Mouse (Mus musculus) brain, embryonic 18.5 days (tissue): Measurements from ENCODE around the gene Slc6a12.

Source experiments
- DNase-seq: peaks from one replicate; pipeline ENCODE4 v3.0.0-alpha.2; 2012; ENCODE audit warnings: low read depth, low spot score

The Slc6a12 gene

DNA sequence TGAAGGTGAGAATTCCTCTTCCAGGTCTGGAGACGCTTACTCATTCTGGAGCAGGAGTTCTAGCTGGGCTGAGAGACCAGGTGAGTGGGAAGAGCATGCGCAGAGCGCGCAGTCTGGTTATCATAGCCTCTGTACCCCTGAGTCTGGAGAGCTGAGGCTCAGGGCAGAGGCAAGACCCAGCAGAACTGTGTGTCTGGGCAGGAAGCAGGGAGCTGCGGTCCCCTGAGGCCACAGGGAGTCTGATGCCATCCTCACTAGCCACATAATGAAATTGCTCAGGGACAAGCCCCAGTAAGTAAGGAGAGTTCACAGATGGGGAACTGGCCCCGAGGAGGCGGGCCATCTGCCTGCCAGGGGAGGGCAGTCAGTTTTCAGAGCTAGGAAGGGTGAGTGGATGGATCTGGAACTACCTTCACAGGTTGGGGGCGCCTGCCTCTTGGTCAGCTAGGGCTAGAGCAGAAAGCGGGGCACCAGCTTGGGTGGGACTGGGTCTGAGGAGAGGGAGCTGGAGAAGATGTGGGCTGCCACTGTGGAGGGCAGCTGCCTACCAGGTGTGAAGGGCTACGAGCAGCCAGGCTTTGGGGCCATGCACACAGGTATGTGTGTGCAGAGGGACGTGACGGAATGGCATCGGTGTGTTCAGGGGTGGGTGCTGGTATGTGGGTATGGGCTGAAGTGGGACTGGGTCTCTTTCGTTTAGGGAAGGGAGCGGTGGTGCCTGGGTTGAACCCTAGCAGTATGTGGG lies at the start of gene Slc6a12:
TSS of gene Slc6a12 (plus strand) at position 51 of the 745 bp plus-strand sequence.
- DNase-seq: no peak

DNA sequence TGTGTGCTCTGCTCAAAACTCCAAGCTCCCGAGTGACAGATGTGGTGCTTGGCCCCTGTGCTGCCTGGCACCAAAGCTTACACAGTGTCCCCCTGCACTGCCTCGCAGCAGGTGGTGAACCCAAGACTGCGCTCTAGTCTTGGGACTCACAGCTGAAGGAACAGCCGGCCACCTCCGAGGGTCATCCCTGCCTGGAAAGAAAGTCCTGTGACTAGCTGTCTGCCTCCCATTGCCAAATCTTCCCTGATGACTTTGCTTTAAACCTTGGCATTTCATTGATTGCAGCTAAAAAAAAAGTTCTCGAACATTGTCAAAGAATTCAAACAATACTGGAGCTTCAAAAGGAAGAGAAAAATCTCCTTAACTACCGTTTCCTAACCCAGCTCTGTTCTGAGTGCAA lies 43.6 kb upstream of the Slc6a12 start:
- no peak for DNase-seq

DNA sequence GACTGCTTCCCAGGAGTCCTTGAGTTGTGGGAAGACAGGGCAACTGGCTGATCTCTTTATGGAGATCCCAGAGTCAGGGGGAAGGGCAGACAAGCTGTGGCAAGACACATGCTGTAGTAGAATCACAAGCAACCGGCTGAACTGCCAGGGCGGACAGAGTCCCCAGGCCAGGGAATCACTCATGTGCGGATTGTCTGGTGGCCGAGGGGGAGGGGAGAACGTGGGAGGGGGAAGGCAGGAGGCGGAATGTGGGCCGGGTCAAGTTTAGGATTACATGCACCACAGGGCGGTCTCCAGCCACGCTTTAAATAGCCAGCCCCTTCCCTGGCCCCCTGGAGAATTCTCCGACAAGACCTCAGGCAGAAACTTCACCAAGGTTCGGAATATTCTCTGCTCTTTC lies 42.9 kb upstream of the Slc6a12 start, which contains the start of gene Slc6a13:
TSS of gene Slc6a13 (plus strand) at position 274 of the 400 bp plus-strand sequence.
- no peak for DNase-seq

DNA sequence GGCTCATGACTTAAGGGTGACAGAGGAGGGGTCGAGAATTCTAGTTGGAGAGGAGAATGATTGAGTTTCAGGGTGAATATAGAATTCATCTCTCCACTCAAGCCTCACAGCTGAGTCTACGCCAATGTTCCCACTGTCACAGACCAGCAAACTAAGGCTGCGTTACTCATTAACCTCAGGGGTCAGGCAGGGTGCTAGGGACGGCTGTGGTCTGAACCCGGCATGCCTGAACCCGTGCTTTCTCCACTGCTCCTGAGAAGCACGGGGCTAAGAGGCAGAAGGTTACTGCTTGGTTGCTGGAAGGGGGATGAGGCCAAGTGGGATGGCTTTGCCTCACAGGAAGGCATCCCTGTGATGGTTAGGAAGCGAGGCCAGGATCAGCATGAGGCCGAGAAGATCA lies 42.4 kb upstream of the Slc6a12 start:
- DNase-seq: no peak

DNA sequence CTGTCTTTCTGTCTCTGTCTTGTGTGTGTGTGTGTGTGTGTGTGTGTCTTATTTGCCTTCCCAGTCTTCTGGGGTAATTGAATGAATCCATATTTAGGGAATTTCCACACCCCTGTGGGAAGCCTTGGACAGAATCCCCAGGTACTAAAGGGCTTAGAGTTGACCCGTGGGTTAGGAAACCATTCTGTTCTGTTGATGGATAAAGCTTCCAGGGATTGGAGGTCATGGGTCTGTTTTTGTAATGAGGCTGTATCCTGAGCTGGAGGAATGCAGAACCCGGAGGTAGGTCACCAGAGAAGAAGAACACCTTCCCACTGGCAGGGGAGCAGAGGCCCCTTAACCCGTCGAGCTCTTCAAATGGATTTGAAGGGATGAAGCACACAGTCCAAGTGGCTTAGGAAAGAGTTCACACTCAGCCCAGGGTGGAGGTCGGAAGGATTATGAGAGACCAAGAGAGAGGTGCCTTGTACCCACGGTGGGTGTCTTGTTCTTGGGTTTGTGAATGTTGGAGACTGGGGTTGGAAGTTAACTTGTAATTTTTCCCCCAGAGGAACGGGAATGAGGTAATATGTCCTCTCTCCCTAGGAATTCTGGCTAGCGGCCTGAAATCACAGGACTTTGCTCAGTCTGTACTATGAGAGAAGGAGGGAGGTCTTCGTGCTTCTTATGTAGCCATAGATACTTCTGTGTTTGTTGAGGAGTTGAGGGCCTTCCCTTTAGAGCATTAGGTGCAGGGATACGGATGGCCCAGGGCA lies 39.2 kb upstream of the Slc6a12 start:
- DNase-seq: no peak

DNA sequence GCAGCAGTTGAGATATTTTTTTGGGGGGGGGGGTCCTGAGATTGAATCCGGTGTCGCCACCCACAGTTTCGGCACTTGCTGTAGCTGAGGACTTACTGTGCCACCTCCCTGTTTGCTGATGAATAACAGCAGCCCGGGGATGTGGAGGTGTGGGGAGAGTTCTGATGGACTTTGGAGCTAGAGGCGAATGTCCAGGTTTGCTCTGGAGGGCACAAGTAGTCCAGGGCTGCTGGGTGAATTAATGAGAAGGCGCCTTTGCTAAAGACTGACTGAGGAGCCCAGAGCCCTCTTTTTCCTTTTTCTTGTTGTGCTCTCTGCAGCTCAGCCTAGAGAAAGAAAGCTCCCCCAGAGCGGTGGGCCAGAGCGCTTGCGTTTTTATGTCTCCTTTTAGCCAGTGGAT lies 38.2 kb upstream of the Slc6a12 start:
- no peak for DNase-seq

DNA sequence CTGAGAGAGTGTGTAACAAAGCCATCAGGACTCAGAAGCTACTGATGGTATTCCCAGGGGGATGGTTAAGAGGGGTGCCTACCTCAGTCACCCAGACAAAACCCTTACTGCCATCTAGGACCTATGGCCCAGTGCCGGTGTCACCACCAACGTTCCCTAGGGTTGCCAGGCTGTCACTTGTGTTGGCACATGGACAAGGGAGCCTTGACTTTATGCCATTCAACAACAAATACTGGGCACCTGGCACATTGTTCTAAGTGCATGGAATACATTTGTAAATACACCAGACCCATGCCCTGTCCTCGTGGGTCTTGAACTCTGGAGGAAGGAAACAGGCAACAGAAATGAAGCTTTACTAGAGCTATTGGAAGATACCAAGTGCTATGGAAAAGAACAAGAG lies 37.3 kb upstream of the Slc6a12 start:
- no peak for DNase-seq

DNA sequence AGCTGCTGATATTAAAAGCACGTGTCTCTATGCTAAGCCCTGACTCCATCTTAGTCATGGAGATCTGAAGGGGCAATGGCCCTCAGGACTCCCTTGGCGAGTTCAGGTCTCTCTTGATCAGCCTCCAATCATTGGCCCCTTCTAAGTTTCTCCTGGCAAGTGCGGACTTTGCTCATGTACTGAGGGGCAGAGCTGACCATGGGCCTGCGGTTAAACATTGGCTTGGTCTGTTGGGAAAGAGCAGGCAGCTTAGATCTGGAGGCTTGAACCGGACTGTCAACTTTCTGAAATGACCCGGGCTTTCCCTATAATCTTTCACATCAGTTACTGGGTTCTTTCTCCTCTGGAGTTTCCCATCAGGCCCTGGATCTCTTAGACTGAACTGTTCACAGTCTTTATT lies 31.9 kb upstream of the Slc6a12 start:
- DNase-seq: no peak

DNA sequence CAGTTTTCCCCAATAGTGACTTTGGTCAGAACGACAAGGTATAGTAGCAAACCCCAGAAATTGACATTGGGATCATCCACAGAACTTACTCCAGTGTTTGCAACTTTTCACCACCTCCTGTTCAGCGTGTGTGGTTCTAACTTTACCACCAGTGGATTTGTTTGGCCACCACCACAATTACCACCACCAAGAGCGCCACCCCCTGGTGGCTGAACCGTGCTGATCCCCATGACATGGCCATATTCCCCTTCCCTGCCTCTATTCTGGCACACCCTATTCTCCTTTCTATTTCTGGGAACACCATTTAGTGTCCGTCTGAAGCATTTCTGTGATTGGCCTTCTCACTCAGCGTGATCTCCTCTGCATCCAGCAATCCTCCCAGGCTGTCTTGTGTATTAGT lies 23.8 kb upstream of the Slc6a12 start:
- no peak for DNase-seq

DNA sequence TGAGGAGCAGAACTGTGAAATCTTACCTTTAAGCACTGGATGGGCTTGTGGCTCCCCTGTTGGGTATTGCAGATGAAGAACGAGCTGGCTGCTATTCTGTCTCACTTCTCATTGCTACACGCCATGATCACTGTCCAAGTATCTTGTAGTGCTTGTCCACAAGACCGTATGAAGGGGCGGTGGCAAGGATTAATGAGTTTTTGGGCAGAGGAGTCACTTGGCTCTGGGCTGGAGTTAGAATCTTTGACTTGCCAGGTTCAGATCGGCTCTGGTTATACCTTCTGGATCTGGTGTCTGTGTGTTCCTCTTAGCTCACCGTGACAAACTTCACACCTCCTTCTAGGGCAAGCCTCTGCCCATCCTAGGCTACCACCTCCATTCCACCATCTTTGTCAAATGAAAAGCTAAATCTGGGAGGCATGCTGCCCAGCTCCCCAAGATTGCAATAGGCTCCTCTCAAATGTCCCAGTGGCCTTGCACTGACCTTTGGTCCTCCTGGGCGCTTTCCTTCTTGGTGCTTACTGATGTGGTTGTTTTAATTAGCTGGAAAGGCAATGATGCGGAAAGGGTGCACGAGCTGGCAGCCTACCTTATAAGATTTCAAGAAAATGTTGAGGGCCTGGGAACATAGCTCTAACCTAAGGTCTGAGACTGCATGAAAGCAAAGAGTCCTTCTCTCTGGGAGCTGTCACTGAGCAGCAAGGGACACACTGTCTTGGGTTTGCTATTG lies 20.3 kb upstream of the Slc6a12 start:
- DNase-seq: no peak

DNA sequence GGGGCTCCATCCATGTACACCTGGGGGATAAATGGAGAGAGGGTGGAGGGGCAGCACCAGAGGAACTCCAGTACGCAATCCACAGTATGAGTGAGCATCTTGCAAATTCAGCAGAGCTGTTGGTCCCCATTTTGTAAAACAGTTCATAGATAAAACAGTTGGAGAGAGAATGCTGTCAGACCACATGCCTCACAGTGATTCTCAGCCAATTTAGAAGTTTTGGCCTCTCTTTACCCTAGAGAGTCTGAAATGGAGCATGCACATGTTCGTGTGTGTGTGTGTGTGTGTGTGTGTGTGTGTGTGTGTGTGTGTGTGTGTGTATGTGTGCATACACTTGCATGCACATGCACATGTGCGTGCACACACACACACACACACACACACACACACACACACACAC lies 17.6 kb upstream of the Slc6a12 start:
- no peak for DNase-seq

DNA sequence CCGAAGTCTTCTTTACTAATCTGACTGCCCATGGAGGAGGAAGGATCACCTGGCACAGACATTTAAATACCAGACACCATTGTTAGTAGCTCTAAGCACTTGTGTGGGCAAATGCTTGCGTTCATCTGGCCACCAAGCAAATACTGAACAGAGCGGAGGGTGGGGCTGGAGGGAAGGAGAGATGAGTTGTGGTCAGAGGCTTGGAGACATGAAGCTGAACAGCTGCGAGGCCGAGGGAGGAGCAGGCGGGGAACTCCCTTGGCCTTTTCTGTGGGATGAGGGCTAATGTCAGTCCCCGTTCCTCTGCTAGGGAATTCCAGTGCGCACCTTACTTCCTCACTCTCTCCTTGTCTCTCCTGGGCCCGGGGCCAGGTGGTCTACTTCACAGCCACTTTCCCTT lies 17.1 kb upstream of the Slc6a12 start:
- no peak for DNase-seq

DNA sequence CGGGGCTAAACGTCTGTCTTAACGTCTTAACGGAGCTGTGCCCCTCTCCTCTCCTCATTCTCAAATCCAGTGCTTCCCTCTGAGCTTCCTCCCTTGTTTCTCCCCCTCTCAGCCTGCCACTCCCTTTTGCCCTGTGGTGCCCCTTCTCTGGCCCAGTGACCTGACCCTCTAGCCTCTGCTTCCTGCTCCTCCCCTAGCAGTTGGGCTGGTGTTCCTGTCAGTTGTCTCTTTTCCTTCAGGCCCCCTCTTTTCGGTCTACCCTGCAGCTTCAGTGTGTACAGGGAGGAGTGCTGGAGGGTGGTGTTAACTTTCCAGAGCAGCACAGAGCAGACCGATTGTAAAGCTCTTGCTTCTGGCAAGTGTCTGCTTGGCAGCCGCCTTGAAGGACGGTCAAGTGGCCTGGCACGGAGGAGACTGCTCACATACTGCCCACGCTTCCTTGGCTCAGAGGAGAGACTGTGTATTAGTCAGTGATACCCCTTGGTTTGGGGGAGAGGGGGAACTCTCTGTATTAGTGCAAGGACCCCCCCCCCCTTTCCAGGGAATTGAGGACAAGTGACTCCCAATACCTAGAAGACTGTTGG lies 16.3 kb upstream of the Slc6a12 start:
- DNase-seq: no peak

DNA sequence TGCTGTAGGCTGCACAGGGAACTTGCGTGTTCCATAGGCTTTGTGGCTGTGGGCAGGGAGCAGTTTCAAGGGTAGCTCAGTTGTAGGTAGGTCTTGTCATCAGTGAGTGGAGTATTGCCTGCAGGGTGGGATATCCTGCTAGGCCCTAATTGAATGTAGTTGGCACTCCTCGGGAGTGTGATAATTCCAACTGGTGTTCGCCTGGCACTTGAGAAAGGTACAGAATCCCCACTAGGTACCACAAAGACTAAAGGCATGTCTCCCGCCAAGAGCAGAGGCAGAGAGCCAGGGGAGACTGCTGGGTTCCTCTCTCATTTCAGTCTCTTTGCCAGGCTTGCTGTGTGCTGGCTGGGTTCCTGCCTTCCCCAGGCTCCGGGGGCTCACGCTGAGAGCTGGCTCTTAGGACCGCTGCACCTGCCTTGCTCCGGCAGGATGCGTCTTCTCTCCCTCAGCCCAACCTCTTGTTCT lies 14.4 kb upstream of the Slc6a12 start:
- DNase-seq: peak; percentile 60

DNA sequence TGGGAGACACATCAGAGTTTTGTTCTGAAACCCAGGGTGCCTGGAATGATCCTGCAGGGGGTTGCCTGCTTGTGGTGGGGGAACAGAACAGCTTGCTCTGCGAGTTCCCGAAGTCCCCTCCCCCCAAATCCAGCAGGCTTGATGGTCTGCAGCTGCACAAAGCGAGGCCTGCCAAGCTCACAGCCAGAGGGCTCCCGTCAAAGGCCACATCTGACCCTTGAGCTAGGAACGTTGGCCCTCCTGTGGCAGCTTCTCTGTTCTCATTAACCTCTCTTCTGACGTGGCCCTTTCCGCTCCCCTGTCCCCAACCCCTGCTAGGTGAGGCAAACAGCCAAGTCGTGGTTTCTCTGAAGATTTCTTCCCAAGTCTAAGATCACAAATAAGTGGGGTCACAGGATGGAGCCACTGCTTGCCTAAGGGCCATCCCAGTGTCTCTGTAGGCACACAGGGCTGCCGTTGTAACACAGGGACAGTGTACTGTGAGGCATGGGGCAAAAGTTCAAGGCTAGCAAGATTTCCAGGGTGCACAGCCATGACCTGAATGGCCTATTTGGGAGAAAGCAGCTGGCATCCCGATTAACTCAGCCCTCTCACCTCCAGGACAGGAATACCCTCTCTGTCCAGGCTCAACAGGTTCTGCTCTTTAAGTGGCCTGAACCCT lies 12.9 kb upstream of the Slc6a12 start:
- DNase-seq: no peak

DNA sequence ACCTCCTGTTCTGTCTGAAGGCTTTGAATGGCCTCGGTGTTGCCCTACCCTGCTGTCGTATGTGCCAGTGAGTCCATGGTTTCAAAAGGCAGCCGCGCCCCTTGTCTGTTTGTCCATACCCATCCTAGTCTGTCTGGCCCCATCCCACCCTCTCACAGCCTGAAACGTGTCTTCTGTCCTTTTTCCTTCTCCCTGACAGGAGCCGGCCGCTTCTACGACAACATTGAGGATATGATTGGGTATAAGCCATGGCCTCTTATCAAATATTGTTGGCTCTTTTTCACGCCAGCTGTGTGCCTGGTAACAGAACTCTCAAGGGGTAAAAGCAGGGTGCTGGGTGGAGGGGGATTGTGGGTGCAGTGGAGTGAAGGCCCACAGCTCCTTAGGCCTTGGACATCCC lies 7.0 kb upstream of the Slc6a12 start:
- DNase-seq: no peak

DNA sequence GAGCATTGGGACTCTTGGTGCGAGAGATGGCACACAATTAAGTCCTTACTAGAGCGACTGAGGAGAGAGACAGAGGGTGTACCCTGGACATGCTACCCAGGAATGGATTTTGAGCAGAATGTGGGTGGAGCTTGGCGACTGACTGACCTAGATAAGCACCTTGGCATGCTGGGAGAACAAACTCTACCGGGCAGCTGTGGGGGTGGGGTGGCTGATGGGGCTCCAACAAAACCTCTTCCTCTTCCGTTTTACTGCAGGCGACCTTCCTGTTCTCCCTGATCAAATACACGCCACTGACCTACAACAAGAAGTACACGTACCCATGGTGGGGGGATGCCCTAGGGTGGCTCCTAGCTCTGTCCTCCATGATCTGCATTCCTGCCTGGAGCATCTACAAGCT lies 6.3 kb upstream of the Slc6a12 start:
- DNase-seq: no peak

DNA sequence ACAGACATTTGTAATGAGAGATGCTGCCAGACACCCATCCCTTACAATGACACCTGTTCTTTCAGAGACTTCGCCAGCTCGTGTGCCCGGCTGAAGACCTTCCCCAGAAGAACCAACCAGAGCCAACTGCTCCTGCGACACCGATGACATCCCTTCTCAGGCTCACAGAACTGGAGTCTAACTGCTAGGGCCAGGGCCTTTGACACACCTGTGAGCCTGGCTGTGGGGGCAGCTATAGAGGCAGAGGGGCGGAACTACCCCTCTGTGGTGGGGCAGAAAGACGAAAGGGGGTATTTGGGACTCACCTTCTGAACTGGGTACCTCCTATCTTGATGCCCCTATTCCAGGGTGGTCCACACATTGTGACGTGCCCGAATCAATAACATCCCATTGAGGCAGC lies 5.6 kb upstream of the Slc6a12 start:
- no peak for DNase-seq

DNA sequence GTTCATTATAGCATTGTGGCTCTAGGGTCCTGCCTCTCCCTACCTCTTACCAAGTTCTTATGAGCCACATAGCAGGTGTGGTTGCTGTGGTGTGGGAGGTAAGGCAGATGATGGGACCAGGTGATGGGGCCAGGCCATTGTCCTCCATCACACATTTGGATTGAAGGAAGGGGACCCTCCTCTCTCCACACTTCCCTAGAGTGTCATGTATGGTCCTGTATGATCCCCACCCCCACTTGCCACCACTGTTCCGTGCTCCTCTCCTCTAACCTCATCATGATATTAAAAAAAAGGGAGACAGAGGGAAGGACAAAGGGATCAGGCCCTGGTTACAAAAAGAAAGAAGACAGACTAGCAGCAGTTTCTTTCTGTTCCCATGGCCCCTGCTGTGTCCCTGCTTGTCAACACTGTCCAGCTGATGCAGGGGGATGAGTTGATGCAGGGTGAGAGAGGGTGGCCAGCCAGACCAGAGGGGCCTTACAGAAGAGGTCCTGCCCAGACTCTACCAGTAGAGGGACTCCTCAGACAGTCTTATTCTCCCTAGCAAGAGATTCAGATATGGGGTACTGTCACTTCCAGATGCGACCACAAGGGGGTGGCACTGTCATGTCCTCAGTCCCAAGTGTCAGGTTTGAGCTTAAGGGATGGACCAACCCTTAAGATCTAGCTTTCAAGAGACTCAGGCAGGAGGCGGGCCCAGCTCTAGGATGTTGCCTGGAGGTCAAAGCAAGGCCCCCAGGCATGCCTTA lies 4.9 kb upstream of the Slc6a12 start:
- peak; percentile 42 for DNase-seq

DNA sequence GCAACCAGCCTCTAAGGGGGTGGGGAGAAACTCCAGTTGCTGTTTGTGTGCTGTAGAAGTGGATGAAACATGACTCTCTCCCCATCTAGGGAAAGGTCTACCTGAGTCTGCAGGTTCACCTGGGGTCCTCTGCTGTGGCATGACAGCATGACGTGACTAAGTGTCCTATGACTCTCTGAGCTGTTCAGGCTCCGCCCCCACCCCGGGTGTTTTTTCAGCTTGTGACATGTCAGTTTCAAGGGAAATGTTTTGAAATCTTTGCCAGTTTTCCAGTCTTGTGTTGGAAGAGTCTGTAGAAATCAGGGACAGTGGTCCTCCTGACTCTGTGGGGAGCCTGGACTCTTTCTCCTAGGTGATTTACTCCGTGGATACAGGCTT lies 4.4 kb upstream of the Slc6a12 start:
- no peak for DNase-seq

DNA sequence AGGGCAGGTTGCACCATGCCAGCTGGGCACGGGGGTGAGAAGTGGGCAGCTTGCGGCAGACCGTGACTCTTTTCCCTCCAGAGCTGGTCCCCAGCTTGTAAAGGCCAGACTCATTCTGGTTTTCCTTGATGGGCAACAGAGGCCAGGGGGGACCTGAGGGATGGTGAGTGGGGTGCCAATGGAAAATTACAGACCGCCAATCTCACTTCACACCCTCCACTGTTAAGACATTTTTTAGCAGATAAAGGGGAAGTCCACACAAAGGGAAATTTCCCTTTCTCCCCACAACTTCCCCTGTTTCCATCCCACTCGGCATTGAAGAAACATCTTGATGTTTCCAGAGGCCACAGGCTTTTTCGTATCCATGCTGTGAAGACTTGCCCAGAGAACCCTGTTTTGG lies 1.2 kb upstream of the Slc6a12 start:
- DNase-seq: no peak
